ENCODE assay signal across 8 mouse cellular contexts in the genomic region with DNA sequence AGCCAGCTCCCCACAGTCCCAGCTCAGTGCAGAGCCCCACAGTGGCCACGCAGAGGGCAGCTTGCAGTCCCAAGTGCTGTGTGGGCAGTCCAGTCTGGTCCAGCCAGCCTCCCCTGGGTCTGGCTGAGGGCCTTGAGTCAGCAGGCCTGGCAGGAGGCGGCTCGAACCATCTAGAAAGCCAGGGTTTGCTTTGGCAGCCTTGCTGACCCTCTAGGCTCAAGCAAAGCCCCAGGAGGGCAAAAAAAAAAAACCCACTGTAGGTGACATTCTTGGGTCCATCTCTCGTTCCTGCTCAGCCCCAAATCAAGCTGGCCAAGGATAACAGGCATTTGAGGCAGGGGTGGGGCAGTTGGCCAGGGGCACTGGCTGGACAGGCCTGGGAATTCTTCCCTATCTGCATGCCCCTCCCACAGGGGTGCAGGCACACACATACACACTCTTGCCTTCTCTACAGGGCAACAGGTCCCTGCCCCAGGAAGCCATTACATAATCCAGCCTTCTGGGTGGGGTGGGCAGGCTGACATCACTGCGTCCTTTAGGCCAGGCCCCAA. TPM values are rescaled to one million over a fixed set of nuclear protein-coding genes. Genes with fewer than 3 reads are reported as not detected.
DNase-seq lines count a peak whose midpoint lies in the region; ATAC-seq and TF ChIP-seq lines count a peak whose summit lies in the region.

No protein-coding gene starts in this region.

- peaks cover 43% of the 10 kb centered on the region for H3K36me3 ChIP-seq in spleen, adult 2 months (ENCODE audit: control insufficient read depth, insufficient read depth, low read length)
- peaks cover 50% of the 10 kb centered on the region for H3K36me3 ChIP-seq in forebrain, embryonic 10.5 days (replicated peaks)
- H3K36me3 ChIP-seq in hindbrain, embryonic 13.5 days = peaks cover 29% of the 10 kb centered on the region
- peaks cover 41% of the 10 kb centered on the region for H3K36me3 ChIP-seq in neural tube, embryonic 12.5 days

- no peak for TF ChIP-seq CTCF in spleen, adult 2 months (IDR thresholded peaks at IDR 0.05; ENCODE audit: extremely low read depth, insufficient read depth, insufficient read length, insufficient replicate concordance)

- no peak for DNase-seq in spleen, adult 2 months (ENCODE audit: low read depth in 1 of 2, low spot score in 2 of 2)
- DNase-seq in spleen, adult 18-20 months = no peak
- DNase-seq in forebrain, embryonic 10.5 days (ENCODE audit: extremely low spot score, low spot score) = no peak
- DNase-seq in liver = peak; percentile 50
- no peak for DNase-seq in layer of hippocampus, adult 9-11 months

- H3K9ac ChIP-seq in hindbrain, embryonic 13.5 days = peak overlapping the region; percentile 99
- peak overlapping the region; percentile 97 for H3K9ac ChIP-seq in neural tube, embryonic 12.5 days

- no peaks in the 10 kb centered on the region for H3K9me3 ChIP-seq in forebrain, embryonic 10.5 days
- H3K9me3 ChIP-seq in hindbrain, embryonic 13.5 days = no peaks in the 10 kb centered on the region
- no peaks in the 10 kb centered on the region for H3K9me3 ChIP-seq in neural tube, embryonic 12.5 days

- H3K4me3 ChIP-seq in spleen, adult 2 months (ENCODE audit: extremely low read depth, insufficient read depth, insufficient read length) = peak overlapping the region; percentile 82; the same call in 1 of the 2 replicates
- H3K4me3 ChIP-seq in forebrain, embryonic 10.5 days = peak overlapping the region; percentile 99
- H3K4me3 ChIP-seq in hindbrain, embryonic 13.5 days = peak overlapping the region; percentile 90
- peak overlapping the region; percentile 68 for H3K4me3 ChIP-seq in neural tube, embryonic 12.5 days

- peaks cover 63% of the 10 kb centered on the region for H3K4me1 ChIP-seq in spleen, adult 2 months (ENCODE audit: control insufficient read depth, insufficient read depth, insufficient read length)
- peaks cover 66% of the 10 kb centered on the region for H3K4me1 ChIP-seq in forebrain, embryonic 10.5 days
- peaks cover 77% of the 10 kb centered on the region for H3K4me1 ChIP-seq in hindbrain, embryonic 13.5 days (replicated peaks)
- peaks cover 61% of the 10 kb centered on the region for H3K4me1 ChIP-seq in neural tube, embryonic 12.5 days

- TF ChIP-seq POLR2A in spleen, adult 2 months (IDR thresholded peaks at IDR 0.05; ENCODE audit: low read depth, low read length) = no peak

- H3K27me3 ChIP-seq in spleen, adult 2 months (ENCODE audit: control insufficient read depth, insufficient read depth, low read length) = no peaks in the 10 kb centered on the region
- H3K27me3 ChIP-seq in forebrain, embryonic 10.5 days (ENCODE audit: poor library complexity, severe bottlenecking) = no peaks in the 10 kb centered on the region
- H3K27me3 ChIP-seq in hindbrain, embryonic 13.5 days = no peaks in the 10 kb centered on the region
- H3K27me3 ChIP-seq in neural tube, embryonic 12.5 days (replicated peaks) = no peaks in the 10 kb centered on the region

- ATAC-seq in hindbrain, embryonic 13.5 days (ENCODE audit: low FRiP score) = no peak
- no peak for ATAC-seq in neural tube, embryonic 12.5 days (ENCODE audit: low FRiP score, low read depth)
- ATAC-seq in monocyte, adult 5-6 weeks (replicated peaks; ENCODE audit: insufficient number of reproducible peaks, low FRiP score, low TSS enrichment, poor library complexity, severe bottlenecking) = no peak

- H3K27ac ChIP-seq in spleen, adult 2 months (ENCODE audit: insufficient read depth, low read length) = peak overlapping the region; percentile 56; the same call in 1 of the 2 replicates
- H3K27ac ChIP-seq in forebrain, embryonic 10.5 days = peak overlapping the region; percentile 96
- no peak overlapping the region for H3K27ac ChIP-seq in hindbrain, embryonic 13.5 days
- no peak overlapping the region for H3K27ac ChIP-seq in neural tube, embryonic 12.5 days

- peak overlapping the region; percentile 98 for H3K4me2 ChIP-seq in hindbrain, embryonic 13.5 days
- H3K4me2 ChIP-seq in neural tube, embryonic 12.5 days (replicated peaks) = peak overlapping the region; percentile 89

- WGBS in spleen, adult 2 months = 34% methylated on average over 5 of the region's 5 CpGs
- 72% methylated on average over 5 of the region's 5 CpGs for WGBS in forebrain, embryonic 10.5 days
- 77% methylated on average over 5 of the region's 5 CpGs for WGBS in hindbrain, embryonic 13.5 days
- 70% methylated on average over 5 of the region's 5 CpGs for WGBS in neural tube, embryonic 12.5 days

RNA-seq across cellular contexts. Expression of gene Mknk2, which starts 3.7 kb away (rescaled TPM):
- polyA plus RNA-seq in spleen, adult 2 months (2012; rRNA removed) = 351 and 533 TPM in 2 replicates
- polyA plus RNA-seq in forebrain, embryonic 10.5 days (2016; fragmentation: Nextera tagmentation; extraction: Ambion mirVana) = 91.0 and 100 TPM in 2 replicates
- 55.4 and 56.2 TPM in 2 replicates for polyA plus RNA-seq in hindbrain, embryonic 13.5 days (2015; fragmentation: Nextera tagmentation; extraction: Ambion mirVana)
- 86.5 and 88.5 TPM in 2 replicates for polyA plus RNA-seq in neural tube, embryonic 12.5 days (2016; fragmentation: Nextera tagmentation; extraction: Ambion mirVana)
- total RNA-seq in monocyte, adult 5-6 weeks (2017) = 56.7 to 115 TPM (median 94.0 TPM) in 3 replicates

RNA-seq across cellular contexts. Expression of gene Btbd2, which starts 17.4 kb away (rescaled TPM):
- 49.5 and 66.1 TPM in 2 replicates for polyA plus RNA-seq in spleen, adult 2 months (2012; rRNA removed)
- 71.6 and 78.1 TPM in 2 replicates for polyA plus RNA-seq in forebrain, embryonic 10.5 days (2016; fragmentation: Nextera tagmentation; extraction: Ambion mirVana)
- 75.7 and 77.8 TPM in 2 replicates for polyA plus RNA-seq in hindbrain, embryonic 13.5 days (2015; fragmentation: Nextera tagmentation; extraction: Ambion mirVana)
- polyA plus RNA-seq in neural tube, embryonic 12.5 days (2016; fragmentation: Nextera tagmentation; extraction: Ambion mirVana) = 92.8 and 100 TPM in 2 replicates
- 14.6 to 23.9 TPM (median 23.1 TPM) in 3 replicates for total RNA-seq in monocyte, adult 5-6 weeks (2017)

RNA-seq across cellular contexts. Expression of gene Mob3a, which starts 27.5 kb away (rescaled TPM):
- polyA plus RNA-seq in spleen, adult 2 months (2012; rRNA removed) = 130 and 156 TPM in 2 replicates
- 53.9 and 54.7 TPM in 2 replicates for polyA plus RNA-seq in forebrain, embryonic 10.5 days (2016; fragmentation: Nextera tagmentation; extraction: Ambion mirVana)
- 51.8 and 56.8 TPM in 2 replicates for polyA plus RNA-seq in hindbrain, embryonic 13.5 days (2015; fragmentation: Nextera tagmentation; extraction: Ambion mirVana)
- 59.4 and 61.5 TPM in 2 replicates for polyA plus RNA-seq in neural tube, embryonic 12.5 days (2016; fragmentation: Nextera tagmentation; extraction: Ambion mirVana)
- total RNA-seq in monocyte, adult 5-6 weeks (2017) = 57.4 to 129 TPM (median 87.2 TPM) in 3 replicates

RNA-seq across cellular contexts. Expression of gene Izumo4, which starts 27.7 kb away (rescaled TPM):
- 49.0 and 60.8 TPM in 2 replicates for polyA plus RNA-seq in spleen, adult 2 months (2012; rRNA removed)
- polyA plus RNA-seq in forebrain, embryonic 10.5 days (2016; fragmentation: Nextera tagmentation; extraction: Ambion mirVana) = 7.7 and 10.9 TPM in 2 replicates
- 36.4 and 42.8 TPM in 2 replicates for polyA plus RNA-seq in hindbrain, embryonic 13.5 days (2015; fragmentation: Nextera tagmentation; extraction: Ambion mirVana)
- polyA plus RNA-seq in neural tube, embryonic 12.5 days (2016; fragmentation: Nextera tagmentation; extraction: Ambion mirVana) = 28.6 and 29.3 TPM in 2 replicates
- 10.6 to 17.9 TPM (median 17.1 TPM) in 3 replicates for total RNA-seq in monocyte, adult 5-6 weeks (2017)

RNA-seq across cellular contexts. Expression of gene Csnk1g2, which starts 51.6 kb away (rescaled TPM):
- 206 and 283 TPM in 2 replicates for polyA plus RNA-seq in spleen, adult 2 months (2012; rRNA removed)
- polyA plus RNA-seq in forebrain, embryonic 10.5 days (2016; fragmentation: Nextera tagmentation; extraction: Ambion mirVana) = 123 and 133 TPM in 2 replicates
- 98.5 and 102 TPM in 2 replicates for polyA plus RNA-seq in hindbrain, embryonic 13.5 days (2015; fragmentation: Nextera tagmentation; extraction: Ambion mirVana)
- polyA plus RNA-seq in neural tube, embryonic 12.5 days (2016; fragmentation: Nextera tagmentation; extraction: Ambion mirVana) = 173 and 192 TPM in 2 replicates
- 174 to 193 TPM (median 192 TPM) in 3 replicates for total RNA-seq in monocyte, adult 5-6 weeks (2017)

Comparison
In these comparisons a context has a peak if more than half of its experiments do, and no peak if none do; other contexts are left out.
1. H3K27ac ChIP-seq: peak in spleen, adult 2 months (single experiment) and forebrain, embryonic 10.5 days (single experiment); none in hindbrain, embryonic 13.5 days (single experiment) and neural tube, embryonic 12.5 days (single experiment).
2. Peak in every context shown above with its lines, with median percentiles within 50 percentile points of each other: H3K4me3 ChIP-seq.